Mouse (Mus musculus): ENCODE measurements around the gene Scin. TPM values are rescaled to one million over a fixed set of nuclear protein-coding genes. Genes with fewer than 3 reads are reported as not detected.

Gene Scin
- polyA plus RNA-seq, 1 experiment from 2014 or later: 0.47 TPM

- H3K36me3 ChIP-seq: no peaks in the 10 kb centered on the region
- H3K27ac ChIP-seq (replicated peaks): no peak overlapping the region
- no peaks in the 10 kb centered on the region for H3K27me3 ChIP-seq (replicated peaks)
- H3K4me2 ChIP-seq: no peak overlapping the region
- no peak overlapping the region for H3K4me3 ChIP-seq (replicated peaks)
- no peaks in the 10 kb centered on the region for H3K9me3 ChIP-seq (replicated peaks)
- ATAC-seq (ENCODE audit: low FRiP score): no peak
- no peak overlapping the region for H3K9ac ChIP-seq (replicated peaks)
- whole genome bisulfite sequencing: 80% methylated on average over 5 of the region's 5 CpGs
- H3K4me1 ChIP-seq: no peaks in the 10 kb centered on the region
Measured at GRCm38 (mm10) chr12:40140706-40141105, 6.7 kb upstream of the Scin start.

GRCm38 (mm10) chr12:40139484-40140245 lies 5.6 kb upstream of the Scin start:
- H3K9ac ChIP-seq (replicated peaks): no peak overlapping the region
- H3K36me3 ChIP-seq: no peaks in the 10 kb centered on the region
- H3K4me2 ChIP-seq: no peak overlapping the region
- no peak overlapping the region for H3K4me3 ChIP-seq (replicated peaks)
- no peak for ATAC-seq (ENCODE audit: low FRiP score)
- no peak overlapping the region for H3K27ac ChIP-seq (replicated peaks)
- no peaks in the 10 kb centered on the region for H3K27me3 ChIP-seq (replicated peaks)
- H3K9me3 ChIP-seq (replicated peaks): no peaks in the 10 kb centered on the region
- WGBS: 62% methylated on average over 8 of the region's 8 CpGs
- H3K4me1 ChIP-seq: no peaks in the 10 kb centered on the region

DNA sequence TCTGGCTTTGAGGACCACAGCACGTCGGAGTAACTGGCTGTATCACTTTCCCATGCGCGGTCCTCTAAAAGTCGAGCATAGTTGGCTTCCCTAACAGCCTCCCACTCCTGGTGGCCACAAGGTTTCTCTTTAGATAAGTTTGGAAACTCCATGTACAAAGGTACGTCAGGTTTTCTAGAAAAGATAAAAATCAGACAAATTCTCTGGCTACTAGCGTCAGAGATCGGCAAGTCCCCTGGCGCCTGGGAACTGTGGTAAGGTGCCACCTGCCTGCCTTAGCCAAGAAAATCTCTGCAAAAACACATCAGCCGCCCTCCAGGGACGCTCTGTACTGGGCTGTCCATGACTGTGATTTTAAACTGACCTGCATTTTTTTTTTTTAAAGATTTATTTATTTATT lies 501 bp upstream of the Scin start:
- H3K27me3 ChIP-seq (replicated peaks): peaks cover 25% of the 10 kb centered on the region
- H3K4me1 ChIP-seq: peaks cover 15% of the 10 kb centered on the region
- 49% methylated on average over 11 of the region's 11 CpGs for WGBS
- H3K4me3 ChIP-seq (replicated peaks): peak overlapping the region; percentile 43
- no peaks in the 10 kb centered on the region for H3K9me3 ChIP-seq (replicated peaks)
- no peak for ATAC-seq (ENCODE audit: low FRiP score)
- no peaks in the 10 kb centered on the region for H3K36me3 ChIP-seq
- H3K4me2 ChIP-seq: peak overlapping the region; percentile 72
- H3K27ac ChIP-seq (replicated peaks): no peak overlapping the region
- H3K9ac ChIP-seq (replicated peaks): no peak overlapping the region

- Histone ChIP-seq H3K9me3 (replicated peaks) (no peaks in the 10 kb centered on the region), H3K36me3 (no peaks in the 10 kb centered on the region), H3K4me1 (peaks cover 15% of the 10 kb centered on the region), H3K9ac (replicated peaks) (peak overlapping the region; percentile 15), H3K27me3 (replicated peaks) (peaks cover 25% of the 10 kb centered on the region), H3K4me3 (replicated peaks) (peak overlapping the region; percentile 43), H3K4me2 (peak overlapping the region; percentile 72), H3K27ac (replicated peaks) (no peak overlapping the region)
- no peak for ATAC-seq (ENCODE audit: low FRiP score)
- 18% methylated on average over 10 of the region's 10 CpGs for WGBS
Measured at GRCm38 (mm10) chr12:40133194-40133572, 845 bp downstream of the Scin start.

GRCm38 (mm10) chr12:40118872-40119271 lies 15.2 kb downstream of the Scin start:
- ATAC-seq (ENCODE audit: low FRiP score): no peak
- Histone ChIP-seq H3K4me3 (replicated peaks) (no peak overlapping the region), H3K36me3 (no peaks in the 10 kb centered on the region), H3K27me3 (replicated peaks) (no peaks in the 10 kb centered on the region), H3K4me1 (no peaks in the 10 kb centered on the region), H3K9ac (replicated peaks) (no peak overlapping the region), H3K9me3 (replicated peaks) (no peaks in the 10 kb centered on the region), H3K4me2 (no peak overlapping the region), H3K27ac (replicated peaks) (no peak overlapping the region)
- WGBS: 84% methylated on average over 2 of the region's 2 CpGs

GRCm38 (mm10) chr12:40117045-40117444 lies 17.0 kb downstream of the Scin start:
- H3K36me3 ChIP-seq: no peaks in the 10 kb centered on the region
- H3K27ac ChIP-seq (replicated peaks): no peak overlapping the region
- H3K9me3 ChIP-seq (replicated peaks): no peaks in the 10 kb centered on the region
- no peak overlapping the region for H3K9ac ChIP-seq (replicated peaks)
- no peak for ATAC-seq (ENCODE audit: low FRiP score)
- no peaks in the 10 kb centered on the region for H3K27me3 ChIP-seq (replicated peaks)
- no peak overlapping the region for H3K4me3 ChIP-seq (replicated peaks)
- H3K4me1 ChIP-seq: no peaks in the 10 kb centered on the region
- WGBS: 94% methylated on average over 6 of the region's 6 CpGs
- no peak overlapping the region for H3K4me2 ChIP-seq

DNA sequence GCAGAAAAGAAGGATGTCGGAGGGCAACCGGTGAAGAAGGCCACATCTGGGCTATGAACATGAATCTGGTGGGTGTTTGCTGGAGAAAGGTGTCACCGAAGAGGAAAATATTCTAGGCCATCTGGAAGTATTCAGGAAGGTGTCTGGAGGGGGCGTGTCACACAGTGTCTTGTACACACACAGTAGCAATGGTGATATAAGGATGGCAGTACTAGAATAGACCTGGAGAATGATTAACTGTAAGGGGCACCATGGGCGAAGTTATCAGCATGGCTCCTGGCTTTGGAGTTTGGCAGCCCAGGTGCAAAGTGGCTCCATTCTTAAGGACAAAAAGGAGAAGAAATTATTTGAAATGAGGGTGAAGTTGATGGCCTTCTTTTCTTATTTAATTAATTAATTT lies 17.8 kb downstream of the Scin start:
- 92% methylated on average over 5 of the region's 5 CpGs for WGBS
- ATAC-seq (ENCODE audit: low FRiP score): no peak
- H3K27ac ChIP-seq (replicated peaks): no peak overlapping the region
- H3K9me3 ChIP-seq (replicated peaks): no peaks in the 10 kb centered on the region
- no peaks in the 10 kb centered on the region for H3K27me3 ChIP-seq (replicated peaks)
- no peak overlapping the region for H3K9ac ChIP-seq (replicated peaks)
- no peak overlapping the region for H3K4me2 ChIP-seq
- no peak overlapping the region for H3K4me3 ChIP-seq (replicated peaks)
- no peaks in the 10 kb centered on the region for H3K36me3 ChIP-seq
- H3K4me1 ChIP-seq: no peaks in the 10 kb centered on the region

DNA sequence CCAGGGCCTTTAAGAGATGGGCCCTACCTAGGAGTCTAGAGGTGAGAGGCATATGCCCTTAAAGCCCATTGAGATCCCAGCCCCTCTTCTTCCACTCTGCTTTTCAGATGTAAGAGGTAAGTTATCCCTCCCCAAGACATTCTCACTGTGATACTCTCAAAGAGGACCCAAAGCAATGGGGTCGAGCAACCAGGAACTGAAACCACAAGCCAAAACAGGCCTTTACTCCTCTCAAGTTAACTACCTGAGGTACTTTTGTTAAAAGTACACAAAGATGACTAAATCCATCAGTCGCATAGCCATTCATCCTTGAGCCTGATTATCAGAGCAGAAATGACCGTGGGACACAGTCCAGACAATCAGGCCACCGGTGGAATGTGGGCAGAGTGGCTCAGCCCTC lies 19.1 kb downstream of the Scin start:
- H3K36me3 ChIP-seq: no peaks in the 10 kb centered on the region
- no peak overlapping the region for H3K27ac ChIP-seq (replicated peaks)
- H3K9ac ChIP-seq (replicated peaks): no peak overlapping the region
- no peak overlapping the region for H3K4me3 ChIP-seq (replicated peaks)
- ATAC-seq (ENCODE audit: low FRiP score): no peak
- H3K4me1 ChIP-seq: no peaks in the 10 kb centered on the region
- H3K27me3 ChIP-seq (replicated peaks): no peaks in the 10 kb centered on the region
- 89% methylated on average over 4 of the region's 4 CpGs for WGBS
- H3K9me3 ChIP-seq (replicated peaks): no peaks in the 10 kb centered on the region
- H3K4me2 ChIP-seq: no peak overlapping the region

GRCm38 (mm10) chr12:40114020-40114419 lies 20.0 kb downstream of the Scin start:
- whole genome bisulfite sequencing: 87% methylated on average over 3 of the region's 3 CpGs
- no peaks in the 10 kb centered on the region for H3K9me3 ChIP-seq (replicated peaks)
- no peak for ATAC-seq (ENCODE audit: low FRiP score)

DNA sequence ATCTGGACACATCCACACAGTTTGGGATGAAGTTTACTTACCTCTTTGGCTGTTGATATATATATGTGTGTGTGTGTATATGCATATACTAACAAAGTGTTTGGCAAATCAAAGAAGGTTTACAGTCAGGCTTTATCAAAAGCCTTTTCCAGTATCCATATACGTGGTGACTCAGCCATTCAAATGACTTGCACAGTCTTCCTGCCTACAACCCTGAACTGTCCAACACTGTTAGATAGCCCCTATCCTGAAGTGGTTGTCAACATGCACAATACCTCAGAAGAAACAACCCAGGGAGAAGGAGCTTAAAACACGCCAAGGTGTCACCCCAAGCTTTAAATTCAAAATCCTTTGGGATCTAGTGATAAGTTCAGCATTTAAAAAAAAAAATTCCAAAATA lies 20.4 kb downstream of the Scin start:
- no peaks in the 10 kb centered on the region for H3K36me3 ChIP-seq
- no peak for ATAC-seq (ENCODE audit: low FRiP score)
- H3K4me3 ChIP-seq (replicated peaks): no peak overlapping the region
- 80% methylated on average over 2 of the region's 2 CpGs for WGBS
- no peaks in the 10 kb centered on the region for H3K27me3 ChIP-seq (replicated peaks)
- no peak overlapping the region for H3K9ac ChIP-seq (replicated peaks)
- H3K9me3 ChIP-seq (replicated peaks): no peaks in the 10 kb centered on the region
- H3K4me2 ChIP-seq: no peak overlapping the region
- no peak overlapping the region for H3K27ac ChIP-seq (replicated peaks)
- H3K4me1 ChIP-seq: no peaks in the 10 kb centered on the region

More at GRCm38 (mm10) chr12:40114020-40114419, 20.0 kb downstream of the Scin start:
- H3K27ac ChIP-seq (replicated peaks): no peak overlapping the region
- H3K4me3 ChIP-seq (replicated peaks): no peak overlapping the region
- no peaks in the 10 kb centered on the region for H3K27me3 ChIP-seq (replicated peaks)
- no peaks in the 10 kb centered on the region for H3K4me1 ChIP-seq
- no peak overlapping the region for H3K4me2 ChIP-seq
- H3K9ac ChIP-seq (replicated peaks): no peak overlapping the region
- H3K36me3 ChIP-seq: no peaks in the 10 kb centered on the region

DNA sequence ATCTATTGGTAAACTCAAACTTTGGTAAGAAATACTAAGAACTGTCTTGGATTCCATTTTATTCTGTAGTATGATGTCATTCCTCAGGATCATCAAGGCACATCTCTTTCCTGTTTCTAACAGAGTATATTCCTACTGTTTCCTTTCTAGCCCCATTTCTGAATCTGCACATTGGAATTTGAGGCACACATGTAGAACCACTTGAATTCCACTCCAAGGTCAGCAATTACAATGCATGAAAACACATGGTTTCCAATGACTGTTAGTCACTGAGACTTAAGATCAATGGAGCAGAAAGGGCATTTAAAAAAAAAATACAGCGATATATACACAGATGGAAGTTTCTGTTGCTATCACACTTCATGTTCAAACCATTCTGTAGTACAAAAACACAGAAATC lies 24.8 kb downstream of the Scin start:
- H3K4me1 ChIP-seq: no peaks in the 10 kb centered on the region
- no peaks in the 10 kb centered on the region for H3K36me3 ChIP-seq
- H3K4me3 ChIP-seq (replicated peaks): no peak overlapping the region
- 88% methylated on average over 1 of the region's 1 CpGs for WGBS
- H3K4me2 ChIP-seq: no peak overlapping the region
- H3K27me3 ChIP-seq (replicated peaks): no peaks in the 10 kb centered on the region
- ATAC-seq (ENCODE audit: low FRiP score): no peak
- H3K27ac ChIP-seq (replicated peaks): no peak overlapping the region
- H3K9ac ChIP-seq (replicated peaks): no peak overlapping the region
- H3K9me3 ChIP-seq (replicated peaks): no peaks in the 10 kb centered on the region

- ATAC-seq (ENCODE audit: low FRiP score): no peak
- Histone ChIP-seq H3K36me3 (no peaks in the 10 kb centered on the region), H3K4me1 (no peaks in the 10 kb centered on the region), H3K4me3 (replicated peaks) (no peak overlapping the region), H3K27ac (replicated peaks) (no peak overlapping the region), H3K9me3 (replicated peaks) (no peaks in the 10 kb centered on the region), H3K27me3 (replicated peaks) (no peaks in the 10 kb centered on the region), H3K4me2 (no peak overlapping the region), H3K9ac (replicated peaks) (no peak overlapping the region)
- WGBS: 73% methylated on average over 2 of the region's 2 CpGs
Measured at GRCm38 (mm10) chr12:40108143-40108542, 25.9 kb downstream of the Scin start.

Data from neural tube, embryonic 15.5 days (tissue).